Mouse (Mus musculus) frontal cortex, adult (tissue): ENCODE measurements around the gene Nek7.
A peak's percentile ranks its signal among the peaks of the same experiment; 100 is the strongest.

Experiments used
- ATAC-seq: cut with Nextera tagmentation; 2 replicates; pipeline ENCODE4 v1.9.2; 2017; ENCODE audit warnings: mild to moderate bottlenecking, moderate library complexity, mixed read lengths; ENCODE audit not compliant: low TSS enrichment

The Nek7 gene

GRCm38 (mm10) chr1:138571038-138571441, 48.9 kb downstream of the Nek7 start:
- no peak for ATAC-seq

DNA sequence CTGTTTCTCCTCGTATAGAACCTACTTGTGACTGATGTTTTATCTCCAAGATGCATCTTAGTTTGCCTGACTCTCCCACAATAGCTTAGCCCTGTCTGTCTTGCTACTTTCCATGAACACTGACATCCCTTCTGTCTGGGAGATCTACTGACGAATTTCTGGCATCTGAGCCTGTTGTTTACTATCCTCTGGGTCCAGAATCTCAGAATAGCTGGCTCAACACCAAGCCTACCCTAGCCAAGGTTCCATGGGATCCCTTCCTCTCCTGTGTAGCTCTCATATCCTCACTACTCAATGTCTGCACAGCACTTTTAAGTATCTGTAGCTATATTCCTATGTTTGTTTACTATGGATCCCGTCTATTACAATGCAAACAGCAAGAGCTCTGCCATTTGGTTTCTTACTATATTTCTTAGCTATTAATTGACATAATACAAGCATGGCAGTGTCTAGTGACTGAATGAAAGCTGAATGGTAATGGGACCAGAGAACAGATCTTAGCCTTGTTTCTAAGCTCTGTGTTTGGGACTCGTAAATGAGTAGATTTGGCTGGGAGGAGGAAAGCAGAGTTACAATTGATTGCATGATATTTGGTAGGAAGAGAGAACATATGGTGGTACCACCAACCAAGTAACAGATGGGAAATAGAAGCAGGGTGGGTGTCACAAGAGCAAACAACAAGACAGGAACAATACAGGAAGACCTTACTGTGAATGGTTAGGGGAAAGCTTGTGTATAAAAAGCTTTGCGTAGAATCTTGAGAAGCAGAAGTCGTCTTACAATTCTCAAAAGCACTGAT, 51.3 kb downstream of the Nek7 start:
- ATAC-seq = no peak

DNA sequence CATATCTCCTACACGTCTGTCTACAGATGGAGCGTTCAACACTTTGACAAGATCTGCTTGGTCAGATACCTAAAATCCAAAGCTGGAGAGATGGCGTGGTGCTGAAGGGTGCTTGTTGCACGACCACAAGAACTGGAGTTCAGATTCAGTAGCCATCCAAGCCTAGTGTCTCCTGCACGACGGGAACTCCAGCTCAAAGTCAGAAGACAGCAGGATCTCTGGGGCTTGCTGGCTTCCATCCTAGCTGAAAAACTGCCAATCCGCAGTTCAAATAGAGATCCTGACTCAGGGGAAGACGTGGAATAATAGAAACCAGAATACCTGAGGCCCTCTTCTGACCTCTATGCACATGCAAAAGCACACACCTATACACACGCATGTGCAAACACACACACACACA, 52.0 kb downstream of the Nek7 start:
- no peak for ATAC-seq

DNA sequence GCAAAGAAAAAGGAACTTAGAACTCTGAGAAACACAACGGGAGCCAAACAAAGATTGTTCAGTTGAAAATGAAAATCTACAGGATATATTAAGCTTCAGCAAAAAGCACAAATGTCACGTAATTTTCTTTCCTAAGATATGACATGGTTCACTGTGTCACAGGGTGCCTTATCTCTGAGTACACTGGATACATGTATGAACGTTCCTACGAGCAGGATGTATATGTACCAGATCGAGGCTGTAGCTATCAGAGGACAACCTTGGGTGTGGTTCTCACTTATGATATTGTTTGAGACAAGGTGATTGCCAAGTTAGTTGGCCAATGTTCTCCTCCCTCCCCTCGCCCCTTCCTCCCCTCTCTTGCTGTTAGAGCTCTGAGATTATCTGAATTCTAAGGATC, 55.3 kb downstream of the Nek7 start:
- no peak for ATAC-seq

DNA sequence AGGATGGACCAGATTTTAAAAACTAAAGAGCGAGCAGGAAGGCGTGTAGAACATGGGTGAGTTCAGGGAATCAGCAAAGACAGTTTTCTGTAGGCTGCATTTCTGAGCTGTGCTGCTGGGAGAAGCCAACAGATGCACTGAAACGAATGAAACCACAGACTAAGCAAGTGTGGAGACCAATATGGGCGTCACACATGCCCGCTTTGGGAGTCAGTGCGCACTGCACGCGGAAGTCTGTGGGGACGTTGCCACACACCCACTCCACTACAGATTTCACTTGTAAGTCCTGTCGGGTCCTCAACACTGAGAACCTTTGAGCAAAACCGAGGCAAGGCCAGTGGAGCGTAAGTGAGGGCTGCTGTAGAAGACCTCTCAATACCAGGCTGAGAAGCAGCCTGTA, 59.2 kb downstream of the Nek7 start:
- peak; percentile 62 for ATAC-seq

DNA sequence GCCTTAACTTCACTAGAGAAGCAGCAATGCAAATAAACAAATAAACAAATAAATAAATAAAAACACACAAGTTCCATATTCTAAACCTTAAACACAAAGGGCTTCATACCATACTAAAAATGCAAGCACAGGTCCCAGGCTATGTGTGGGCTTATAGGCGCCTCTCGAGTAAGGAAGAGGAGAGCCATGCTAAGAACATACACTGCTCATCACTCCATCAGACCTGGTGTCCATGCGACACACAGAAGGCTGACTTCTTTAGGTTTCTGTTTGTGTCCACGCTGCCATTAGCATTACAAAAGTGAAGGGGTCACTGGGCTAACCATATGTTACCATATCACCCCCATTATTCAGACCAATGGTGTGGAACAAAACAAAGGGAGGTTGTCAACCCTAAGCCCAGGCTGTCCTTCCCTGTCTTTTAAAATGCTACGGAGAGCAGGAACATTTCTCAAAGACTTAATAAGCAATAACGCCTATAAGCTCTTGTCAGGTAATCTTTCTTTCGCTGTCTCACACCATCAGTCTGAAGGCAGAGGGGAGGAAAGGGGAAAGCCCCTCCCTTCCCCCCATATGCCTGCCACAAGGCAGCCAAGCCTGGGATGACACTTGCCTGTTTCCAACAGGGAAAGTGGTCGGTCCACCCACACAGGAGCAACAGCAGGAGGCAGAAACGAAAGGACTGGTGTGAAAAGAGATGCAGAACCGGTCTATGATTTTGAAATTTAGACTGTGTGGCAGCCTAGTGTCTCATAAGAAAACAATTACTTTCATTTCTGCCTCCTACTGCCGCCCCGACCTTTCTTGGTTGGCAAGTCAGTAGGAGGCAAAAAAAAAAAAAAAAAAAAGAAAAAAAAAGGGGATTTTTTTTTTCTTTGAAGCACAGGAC, 60.5 kb downstream of the Nek7 start:
- ATAC-seq = no peak

DNA sequence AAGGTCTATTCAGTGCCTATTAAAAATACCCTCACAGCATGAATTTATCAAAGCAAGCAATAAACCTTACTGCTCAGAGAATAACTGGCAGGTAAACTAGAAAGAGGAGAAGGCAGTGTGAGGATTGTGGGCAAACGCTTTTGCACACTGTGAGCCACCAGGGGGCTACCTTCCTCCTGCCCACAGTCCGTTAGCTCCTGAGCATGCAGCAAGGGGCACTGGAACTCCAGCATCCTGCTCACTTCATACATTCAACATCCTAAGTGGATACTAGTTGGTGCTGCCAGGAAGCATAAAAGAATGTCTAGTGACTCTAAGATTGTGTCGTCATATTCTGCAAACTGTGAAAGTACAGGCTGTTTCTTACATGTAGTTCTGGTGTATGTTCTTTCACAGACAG, 61.6 kb downstream of the Nek7 start:
- ATAC-seq = no peak

DNA sequence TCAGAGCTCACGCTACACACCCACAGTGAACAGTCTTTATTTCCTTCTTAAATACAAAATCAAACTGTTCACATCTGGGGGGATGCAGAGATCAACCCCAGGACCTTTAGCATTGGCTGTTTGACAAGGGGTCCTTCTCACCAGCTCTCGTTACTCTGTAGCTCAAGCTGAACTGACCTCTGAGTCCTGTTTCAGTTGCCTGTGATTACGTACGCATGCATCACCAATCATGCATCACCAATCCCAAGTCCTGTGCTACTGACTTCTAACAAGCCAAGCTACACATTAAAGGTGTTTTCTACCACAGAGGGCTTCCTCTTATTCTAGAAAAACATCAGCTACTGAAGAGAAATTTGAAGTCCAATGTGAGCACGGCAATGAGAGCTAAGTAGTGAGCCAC, 65.0 kb downstream of the Nek7 start:
- ATAC-seq = no peak

DNA sequence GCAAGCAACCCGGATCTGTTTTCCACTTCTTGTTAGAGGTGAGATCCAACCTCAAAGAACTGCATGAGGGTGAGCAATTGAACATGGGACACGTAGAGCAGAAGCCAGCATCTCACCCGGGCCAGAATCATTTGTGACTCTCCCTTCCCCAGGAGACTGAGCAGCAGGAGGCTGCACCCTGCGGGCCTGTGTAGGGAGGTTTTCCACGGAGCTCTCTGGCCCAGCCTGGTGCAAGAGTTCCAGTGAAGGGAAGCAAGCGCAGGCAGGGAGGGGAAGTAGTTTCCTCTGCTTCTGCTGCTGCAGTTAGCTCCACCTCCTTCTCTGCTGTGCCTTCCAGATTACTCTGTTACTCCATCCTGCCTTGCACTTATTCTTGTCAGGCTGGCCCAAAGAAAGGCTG, 69.8 kb downstream of the Nek7 start:
- peak; percentile 65 for ATAC-seq

DNA sequence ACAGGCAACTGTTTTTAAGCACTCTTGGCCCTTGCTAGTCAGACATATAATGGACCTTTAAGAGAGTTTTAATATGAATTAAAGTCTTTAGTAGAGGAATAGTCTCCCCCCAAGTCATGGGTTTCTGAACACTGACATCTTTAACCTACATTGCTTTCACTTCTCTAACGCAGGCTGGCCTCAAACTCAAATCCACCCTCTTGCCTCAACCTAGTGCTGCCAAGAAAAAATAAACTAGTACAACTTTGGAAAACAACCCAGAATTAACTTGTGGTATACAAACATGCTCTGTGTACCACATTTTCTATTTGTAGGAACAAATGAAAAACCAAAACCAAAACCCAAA, 77.8 kb downstream of the Nek7 start:
- no peak for ATAC-seq

DNA sequence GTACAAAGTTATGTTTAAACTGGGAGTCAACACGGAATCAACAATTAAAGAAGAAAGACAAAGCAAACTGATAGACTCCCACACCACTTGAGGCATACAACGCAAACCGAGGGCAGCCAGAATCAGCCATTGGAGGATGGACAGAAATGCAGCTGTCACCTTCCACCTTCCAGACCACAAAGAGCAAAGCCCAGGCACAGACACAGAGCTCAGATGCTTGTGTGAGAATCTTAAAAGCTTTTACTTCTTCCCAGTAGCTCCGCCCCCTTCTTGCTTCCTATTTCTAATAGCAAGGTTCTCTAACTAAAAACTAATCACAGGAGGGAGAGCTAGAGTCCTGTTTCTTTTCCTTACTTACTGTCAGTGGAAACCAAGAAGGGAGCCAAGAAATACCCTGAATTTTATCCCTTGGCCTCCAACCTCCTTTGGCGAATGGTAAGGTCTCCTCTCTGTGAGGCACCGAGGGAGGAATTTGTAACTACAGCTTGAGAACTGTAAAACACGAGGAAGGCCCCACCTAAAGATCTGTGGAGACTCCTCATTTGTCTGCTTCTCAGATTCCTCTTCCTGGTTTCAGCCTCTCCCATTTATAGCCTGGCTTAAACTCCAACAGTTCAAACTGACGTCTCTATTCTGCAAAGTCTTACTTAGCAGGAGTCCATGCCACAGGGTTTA, 78.3 kb downstream of the Nek7 start:
- ATAC-seq = no peak

- no peak for ATAC-seq
Observed at GRCm38 (mm10) chr1:138539713-138540112, 80.2 kb downstream of the Nek7 start.

DNA sequence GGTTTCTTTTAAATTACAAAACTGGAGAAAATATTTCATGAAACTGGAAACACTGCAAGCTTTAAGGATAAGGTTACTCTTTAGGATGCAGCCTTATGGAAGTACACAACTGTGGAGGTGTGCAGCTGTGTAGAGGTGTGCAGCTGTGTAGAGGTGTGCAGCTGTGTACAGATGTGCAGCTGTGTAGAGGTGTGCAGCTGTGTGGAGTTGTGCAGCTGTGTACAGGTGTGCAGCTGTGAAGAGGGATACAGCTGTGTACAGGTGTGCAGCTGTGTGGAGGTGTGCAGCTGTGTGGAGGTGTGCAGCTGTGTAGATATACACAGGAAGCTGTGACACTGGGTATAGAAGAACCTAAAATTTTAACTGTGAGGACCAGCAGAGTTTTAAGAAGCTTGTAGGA, 81.7 kb downstream of the Nek7 start:
- ATAC-seq = no peak

GRCm38 (mm10) chr1:138535758-138536574, 84.0 kb downstream of the Nek7 start:
- ATAC-seq = no peak

- ATAC-seq = no peak
Observed at GRCm38 (mm10) chr1:138530604-138531003, 89.3 kb downstream of the Nek7 start.

DNA sequence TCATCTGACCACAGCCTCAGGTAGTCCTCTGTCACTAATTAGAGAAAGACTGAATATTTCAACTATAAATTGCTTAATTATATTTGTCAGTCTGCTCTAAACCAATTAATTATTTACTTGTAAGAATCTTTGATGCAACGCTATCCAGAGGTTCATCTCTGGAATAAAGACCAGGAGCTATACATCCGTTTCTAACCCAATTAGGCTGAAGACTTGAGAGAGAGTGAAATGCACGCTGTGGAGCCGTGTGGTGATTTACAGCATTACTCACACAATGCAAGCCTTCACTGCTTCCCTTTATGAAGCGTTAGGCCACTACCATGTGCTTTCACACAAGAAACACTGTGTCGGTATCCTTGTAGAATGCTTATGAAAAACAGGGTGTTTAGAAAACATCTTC, 96.0 kb downstream of the Nek7 start:
- no peak for ATAC-seq

DNA sequence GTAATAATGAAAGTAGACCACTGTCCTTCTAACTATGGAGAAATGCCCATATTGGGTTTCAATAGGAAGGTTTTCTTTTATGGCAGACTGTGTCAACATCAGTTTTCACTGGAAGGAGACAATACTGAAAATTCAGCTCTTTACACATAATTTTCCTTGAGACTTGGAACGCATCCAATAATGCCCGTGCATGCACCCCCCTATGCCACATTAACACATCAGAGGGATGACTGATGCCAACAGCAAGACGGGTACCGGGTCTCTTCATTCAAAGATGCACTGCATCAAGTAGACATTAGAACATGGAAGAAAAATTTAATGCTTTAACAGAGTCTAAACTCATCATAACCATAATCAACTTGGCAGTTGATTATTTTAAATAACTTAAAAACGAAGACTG, 101.7 kb downstream of the Nek7 start:
- no peak for ATAC-seq

- ATAC-seq = no peak
Observed at GRCm38 (mm10) chr1:138517360-138518099, 102.4 kb downstream of the Nek7 start.

- ATAC-seq = no peak
Observed at GRCm38 (mm10) chr1:138516946-138517345, 103.0 kb downstream of the Nek7 start.

DNA sequence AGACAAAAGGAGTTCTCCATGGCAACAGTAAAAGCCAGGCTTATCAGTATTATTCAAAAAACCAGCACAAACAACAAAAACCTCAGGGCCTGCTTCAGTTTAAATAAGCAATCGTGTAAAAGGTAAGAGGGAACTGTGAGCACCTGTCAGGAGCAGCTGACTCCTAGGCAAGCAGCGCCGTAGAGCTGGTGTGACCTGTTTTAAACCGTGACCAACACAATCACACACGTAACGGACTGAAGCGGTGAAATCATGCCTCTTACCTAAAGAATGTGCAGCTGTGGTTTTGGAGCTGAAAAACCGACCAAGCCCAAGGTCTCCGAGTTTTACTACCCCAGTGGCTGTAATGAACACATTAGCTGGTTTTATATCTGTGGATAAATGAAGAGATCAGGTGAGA, 104.6 kb downstream of the Nek7 start:
- ATAC-seq = no peak

DNA sequence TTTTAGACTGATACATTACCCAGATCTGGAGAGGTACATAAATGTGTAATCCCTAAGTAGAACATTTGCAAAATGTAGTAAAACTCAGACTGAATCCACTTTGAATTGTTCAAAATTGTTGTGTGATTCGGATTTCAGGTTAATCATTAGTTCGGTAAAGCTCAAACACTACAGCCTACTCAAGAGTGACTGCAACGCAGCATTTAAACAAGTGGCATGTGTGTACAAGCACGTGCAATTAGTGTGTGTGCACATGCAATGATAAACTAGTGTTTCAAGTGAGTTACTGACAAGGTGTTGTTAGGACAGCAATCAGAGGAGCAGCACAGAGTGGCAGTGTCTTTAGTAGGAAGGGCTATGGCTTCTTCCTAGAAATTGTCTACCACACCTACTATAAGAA, 106.0 kb downstream of the Nek7 start:
- no peak for ATAC-seq
